ENCODE assay signal across 21 mouse cellular contexts in genomic region chr8:94825170-94825569, GRCm38 (mm10). TPM values are rescaled to one million over a fixed set of nuclear protein-coding genes. Genes with fewer than 3 reads are reported as not detected.
"Had no signal": no experiment of that assay in that cellular context is flagged by ENCODE, and none has a peak within 500 bp of the region (broad histone marks: within the 10 kb centered on the region; RNA-seq: fewer than 3 reads in every experiment).

No protein-coding gene starts in this region.

- H3K9ac ChIP-seq: liver, embryonic 15.5 days; liver, postnatal 0 days; lung, embryonic 15.5 days; midbrain, embryonic 13.5 days; midbrain, embryonic 15.5 days; neural tube, embryonic 12.5 days had no signal

- DNase-seq: liver, postnatal 0 days; lung, adult 2 months; lung, postnatal 14 days; lung, postnatal 36 days; right cerebral cortex, postnatal 25 days; right cerebral cortex, postnatal 4 days; spleen, adult 18-20 months; thymus, adult 18-20 months; thymus, postnatal 14 days; thymus, postnatal 36 days had no signal

- H3K9me3 ChIP-seq: liver, embryonic 15.5 days; lung, embryonic 15.5 days; megakaryocyte, embryonic 14.5 days; midbrain, embryonic 13.5 days; midbrain, embryonic 15.5 days; neural tube, embryonic 12.5 days had no signal

- H3K4me3 ChIP-seq: liver, embryonic 15.5 days; lung, embryonic 15.5 days; megakaryocyte, embryonic 14.5 days; midbrain, embryonic 13.5 days; midbrain, embryonic 15.5 days; neural tube, embryonic 12.5 days had no signal

- H3K4me1 ChIP-seq: lung, embryonic 15.5 days; midbrain, embryonic 13.5 days; midbrain, embryonic 15.5 days; neural tube, embryonic 12.5 days had no signal

- H3K27me3 ChIP-seq: liver, embryonic 15.5 days; lung, embryonic 15.5 days; megakaryocyte, embryonic 14.5 days; midbrain, embryonic 13.5 days; midbrain, embryonic 15.5 days; neural tube, embryonic 12.5 days had no signal

- H3K4me2 ChIP-seq: liver, embryonic 15.5 days; lung, embryonic 15.5 days; midbrain, embryonic 11.5 days; midbrain, embryonic 13.5 days; midbrain, embryonic 15.5 days; neural tube, embryonic 12.5 days had no signal

- H3K27ac ChIP-seq: liver, embryonic 15.5 days; lung, embryonic 15.5 days; macrophage; midbrain, embryonic 13.5 days; midbrain, embryonic 15.5 days; neural tube, embryonic 12.5 days had no signal

- ATAC-seq: liver, postnatal 0 days; lung, postnatal 0 days; midbrain, embryonic 13.5 days; midbrain, embryonic 15.5 days had no signal

RNA-seq across cellular contexts. Expression of gene Ccl17, which starts 14.9 kb away (rescaled TPM):
- total RNA-seq: monocyte, adult 5-6 weeks had no signal
- polyA plus RNA-seq: liver, embryonic 15.5 days; liver, postnatal 0 days; macrophage; midbrain, embryonic 11.5 days; neural tube, embryonic 12.5 days; stomach, embryonic 14.5 days had no signal
